Mouse (Mus musculus) adrenal gland, adult 18-20 months (tissue): ENCODE measurements around the gene Asic2. TPM values are rescaled to one million over a fixed set of nuclear protein-coding genes. Genes with fewer than 3 reads are reported as not detected.

Experiments used
- DNase-seq, 2 experiments: peaks; one replicate each; pipeline ENCODE4 v3.0.0; 2021 to 2022; ENCODE audit warnings: low spot score in 2 of 2
- total RNA-seq, 2 experiments: library from RNA; stranded (reverse); gene quantifications; 1 replicate in 1 of 2; 2 replicates in 1 of 2; pipeline ENCODE4 v1.2.3; 2021

Asic2 gene
- total RNA-seq, 2 experiments from 2014 or later: 2.5 to 3.2 TPM

GRCm38 (mm10) chr11:81124363-81124762 is 843.9 kb downstream of the Asic2 start:
- no peak for DNase-seq

DNA sequence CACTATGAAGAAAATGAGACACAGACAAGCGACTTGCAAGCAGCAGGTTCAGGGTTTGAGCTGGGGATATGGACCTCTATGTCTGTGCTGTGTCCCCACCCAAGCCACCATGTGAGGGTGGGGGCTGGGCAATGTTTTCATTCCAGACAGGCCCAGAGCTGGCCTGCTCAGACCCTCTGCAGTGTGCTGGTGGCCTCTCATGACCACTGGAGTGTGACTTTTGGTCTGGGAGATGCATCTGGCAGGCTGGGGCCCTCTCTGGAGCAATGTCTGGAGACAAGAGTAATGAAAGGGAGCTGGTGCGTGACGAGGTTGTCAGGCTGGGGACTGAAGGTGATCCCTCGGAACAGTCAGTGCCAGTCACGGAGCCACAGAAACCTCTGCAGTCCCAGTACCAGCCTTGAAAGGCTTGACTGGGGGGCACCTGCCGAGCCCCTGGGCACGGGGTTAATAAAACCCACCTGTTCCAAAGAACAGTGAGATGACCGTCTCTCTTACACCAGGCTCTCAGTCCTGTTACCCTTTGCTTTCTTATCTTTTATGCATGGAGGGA is 848.2 kb downstream of the Asic2 start:
- no peak for DNase-seq

GRCm38 (mm10) chr11:81118055-81118454 is 850.2 kb downstream of the Asic2 start:
- DNase-seq: no peak

DNA sequence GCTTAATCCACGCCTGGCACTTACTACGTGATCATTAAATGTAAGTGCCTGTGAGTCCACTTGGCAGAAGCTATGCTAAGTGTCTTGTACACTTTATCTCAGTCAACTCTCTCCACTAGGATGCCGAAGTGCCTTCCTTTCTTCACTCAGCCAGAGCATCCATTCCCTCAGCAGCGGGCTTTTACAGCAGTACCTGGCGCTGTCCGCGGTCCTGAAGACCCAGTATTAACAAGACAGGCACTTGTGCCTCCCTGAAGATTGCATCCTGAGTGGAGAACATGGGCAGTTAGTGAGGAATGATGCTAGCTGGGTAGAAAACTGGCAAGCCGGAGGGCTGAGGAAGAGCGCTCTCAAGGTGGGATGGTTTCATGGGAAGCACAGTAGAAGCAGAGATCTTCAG is 852.6 kb downstream of the Asic2 start:
- DNase-seq: peak; percentile 35 to 55

- DNase-seq: no peak
These were observed 856.6 kb downstream of the Asic2 start for GRCm38 (mm10) chr11:81111626-81112025.

GRCm38 (mm10) chr11:81110049-81110448 is 858.2 kb downstream of the Asic2 start:
- no peak for DNase-seq

- no peak for DNase-seq
These were observed 861.3 kb downstream of the Asic2 start for GRCm38 (mm10) chr11:81106949-81107348.

DNA sequence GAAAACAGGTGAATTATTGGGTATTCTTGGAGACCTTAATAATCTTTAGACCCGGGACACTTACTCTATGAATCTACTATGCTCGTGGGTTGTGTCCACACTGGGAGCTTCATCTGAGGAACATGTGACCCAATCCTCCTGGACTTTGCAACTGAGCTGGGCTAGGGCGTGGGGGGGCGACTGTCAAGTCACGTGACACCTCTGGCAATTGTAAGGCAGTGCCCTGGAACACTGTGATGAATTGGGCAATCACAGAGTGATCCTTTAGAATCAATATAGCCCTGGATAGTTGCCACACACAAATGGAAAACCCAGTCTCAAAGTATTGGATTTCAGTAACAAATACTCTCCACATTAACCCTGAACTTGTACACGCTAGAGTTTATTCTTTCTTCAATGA is 867.4 kb downstream of the Asic2 start:
- DNase-seq: no peak

DNA sequence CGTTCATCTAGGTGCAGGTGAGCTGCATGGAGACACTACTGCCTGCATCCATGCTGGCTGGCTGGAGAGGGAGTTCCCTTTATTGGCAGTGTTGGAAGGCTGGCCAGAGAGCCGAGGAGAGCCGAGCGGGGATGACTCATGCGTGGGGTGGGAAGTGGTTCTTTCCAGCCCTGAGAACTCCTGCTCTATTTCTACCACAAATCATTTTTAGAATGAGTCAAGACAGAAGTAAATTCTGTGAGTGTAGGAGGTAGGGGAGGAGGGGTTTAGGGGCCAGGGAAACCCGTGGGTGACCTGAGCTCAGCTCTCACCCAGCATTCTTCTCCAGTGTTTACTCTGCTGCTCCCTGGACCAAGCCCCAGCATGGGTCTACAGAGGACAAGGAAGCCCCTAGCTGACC is 872.2 kb downstream of the Asic2 start:
- DNase-seq: peak; percentile 48 to 64

GRCm38 (mm10) chr11:81094581-81094980 is 873.7 kb downstream of the Asic2 start:
- DNase-seq: peak; percentile 25 to 41

DNA sequence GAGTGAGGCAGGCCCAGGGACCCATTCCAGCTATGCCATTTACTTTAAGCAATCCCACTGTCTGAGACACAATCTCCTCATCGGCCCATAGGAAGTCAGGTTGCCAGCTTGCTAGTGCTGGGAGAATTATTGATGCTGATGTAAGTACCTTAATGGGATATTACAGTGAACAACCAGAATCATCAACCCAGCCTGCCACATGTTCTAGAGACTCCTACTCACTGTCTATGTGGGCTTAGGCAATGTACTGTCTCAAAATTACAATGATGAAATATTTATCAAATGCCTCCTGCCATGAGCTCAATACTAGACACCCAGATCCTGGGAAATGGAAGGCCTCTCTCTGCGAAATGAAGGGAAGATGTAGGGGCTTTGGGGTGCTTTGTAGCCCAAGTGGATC is 876.1 kb downstream of the Asic2 start:
- DNase-seq: no peak

GRCm38 (mm10) chr11:81083822-81084221 is 884.4 kb downstream of the Asic2 start:
- no peak for DNase-seq

- no peak for DNase-seq
These were observed 888.0 kb downstream of the Asic2 start for GRCm38 (mm10) chr11:81080076-81080805.

GRCm38 (mm10) chr11:81079237-81079636 is 889.0 kb downstream of the Asic2 start:
- DNase-seq: no peak

- no peak for DNase-seq
These were observed 896.4 kb downstream of the Asic2 start for GRCm38 (mm10) chr11:81071836-81072235.

- DNase-seq: no peak
These were observed 902.9 kb downstream of the Asic2 start for GRCm38 (mm10) chr11:81065386-81065785.

DNA sequence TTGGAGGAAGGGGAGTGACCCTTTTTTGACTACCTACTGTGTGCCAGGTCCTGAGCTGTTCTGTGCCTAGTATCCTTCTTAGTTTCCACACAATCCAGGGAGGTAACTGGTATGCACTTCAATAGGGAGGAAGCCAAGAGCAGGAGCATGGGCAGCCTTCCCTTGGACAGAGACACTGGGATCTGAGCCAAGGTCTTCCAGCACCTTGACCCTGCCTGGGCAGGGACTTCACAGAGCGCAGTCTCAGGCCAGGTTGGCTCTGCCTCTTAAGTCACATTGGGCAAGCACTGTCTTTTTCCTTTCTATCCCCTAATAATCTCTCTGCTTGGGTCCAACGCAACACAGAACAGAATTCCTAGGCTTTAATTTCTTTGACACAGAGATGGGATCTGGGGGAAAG is 904.3 kb downstream of the Asic2 start:
- no peak for DNase-seq

- no peak for DNase-seq
These were observed 908.2 kb downstream of the Asic2 start for GRCm38 (mm10) chr11:81060077-81060476.

GRCm38 (mm10) chr11:81059546-81059945 is 908.7 kb downstream of the Asic2 start:
- DNase-seq: no peak

DNA sequence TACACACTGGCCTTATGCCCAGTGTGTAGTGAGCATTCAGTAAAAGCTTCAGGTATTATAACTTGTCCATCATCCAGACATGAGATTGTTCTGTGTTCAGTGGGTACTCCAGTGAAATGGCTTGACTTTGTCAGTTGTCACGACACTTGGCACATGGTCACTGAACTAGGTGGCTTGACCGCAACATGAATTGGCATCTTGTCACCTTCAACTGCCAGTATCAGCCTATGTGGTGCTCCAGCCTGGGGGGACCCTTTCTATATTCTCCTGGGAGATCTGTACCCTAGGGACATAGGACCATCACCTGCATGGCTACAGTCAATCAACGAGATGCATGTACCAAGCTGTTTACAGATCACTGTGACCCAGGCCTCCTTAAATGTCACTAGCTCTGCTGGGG is 910.8 kb downstream of the Asic2 start:
- no peak for DNase-seq

- no peak for DNase-seq
These were observed 911.5 kb downstream of the Asic2 start for GRCm38 (mm10) chr11:81056776-81057175.

DNA sequence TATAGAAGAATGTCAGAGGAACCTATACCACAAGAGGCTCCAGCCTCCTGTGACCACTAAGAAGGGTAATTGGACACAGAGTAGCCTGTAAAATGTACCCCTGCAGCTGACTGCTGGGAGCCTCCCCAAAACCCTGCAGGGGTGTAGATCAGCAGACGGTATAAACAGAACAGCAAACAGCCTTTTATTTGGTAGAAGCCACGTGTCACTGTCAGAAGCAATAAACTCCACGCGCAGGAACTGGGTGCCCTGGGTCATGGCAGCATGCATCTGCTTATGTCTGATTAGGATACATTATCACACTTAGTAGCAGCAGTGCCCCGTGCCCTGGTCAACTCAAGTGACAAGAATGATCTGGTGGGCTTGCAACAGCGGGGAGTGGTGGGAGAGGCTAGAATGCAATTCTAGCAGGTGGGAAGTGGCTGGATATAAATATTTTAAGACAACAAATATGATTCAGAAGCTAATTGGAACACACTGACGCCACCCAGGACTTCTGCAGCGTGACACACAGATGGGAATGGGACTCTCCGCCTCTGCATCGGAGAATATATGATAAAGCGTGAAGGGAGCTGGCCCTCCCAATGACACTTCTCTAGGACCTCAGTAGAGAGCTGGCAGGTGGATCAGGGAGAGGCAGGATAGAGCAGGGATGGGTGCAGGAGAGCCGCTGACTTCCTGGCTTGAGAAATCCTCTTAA is 912.7 kb downstream of the Asic2 start:
- DNase-seq: no peak
